Mouse (Mus musculus) heart, adult 2 months (tissue): ENCODE data around the gene Syn3.

ENCODE experiments used
- CTCF ChIP-seq: fragments of 200-600 bp; IDR thresholded peaks from 2 replicates; pipeline ENCODE4 v1.8.1; 2022; ENCODE audit warnings: antibody characterized with exemption, mild to moderate bottlenecking, moderate library complexity
- EP300 ChIP-seq: fragments of 200-500 bp; IDR thresholded peaks from 2 replicates; pipeline ENCODE4 v1.6.1; 2011; ENCODE audit warnings: low read depth, low read length, control low read depth; ENCODE audit not compliant: insufficient read depth

- TF ChIP-seq CTCF = no peak
- no peak for TF ChIP-seq EP300
These were observed 140.3 kb downstream of the Syn3 start for GRCm38 (mm10) chr10:86358307-86358975.
